Mouse (Mus musculus): ENCODE results near the gene Zg16.

DNA sequence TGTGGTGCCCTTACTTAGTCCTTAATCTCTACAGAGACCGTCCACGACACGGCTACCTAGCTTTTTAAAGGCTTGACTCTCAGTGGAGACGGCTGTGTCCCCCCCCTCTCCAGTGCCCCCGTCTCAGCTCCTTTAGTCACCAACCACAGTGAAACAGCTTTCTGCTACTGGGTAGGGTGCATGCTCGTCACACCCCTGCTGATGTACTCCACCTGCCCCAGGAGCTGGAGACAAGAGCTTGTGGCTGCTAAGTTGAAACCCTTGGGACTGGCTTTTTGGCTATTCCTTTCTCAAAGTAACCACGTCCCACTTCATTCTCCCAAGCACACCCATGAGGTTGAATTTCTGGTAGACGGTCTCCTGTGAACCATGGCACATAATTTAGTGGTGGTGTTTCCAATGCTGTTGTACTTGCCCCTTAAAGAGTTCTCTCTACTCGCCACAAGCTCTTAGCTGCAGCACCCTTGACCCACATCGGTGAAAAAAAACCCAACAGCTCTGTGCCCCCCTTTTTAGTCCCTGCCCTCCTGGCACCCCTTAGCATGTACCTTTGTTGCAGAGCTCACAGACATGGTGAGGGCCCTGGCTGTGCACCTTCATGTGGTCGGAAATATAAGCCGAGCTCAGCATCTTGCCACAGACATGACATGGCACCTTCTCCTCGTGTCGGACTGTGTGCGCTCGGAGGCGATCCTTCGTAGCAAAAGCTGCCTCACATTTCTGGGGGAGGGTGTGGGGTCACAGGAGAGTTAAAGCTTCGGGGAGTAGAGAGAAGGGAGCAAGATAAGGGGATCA lies 63.0 kb downstream of the Zg16 start:
- TF ChIP-seq CTCF (IDR thresholded peaks at IDR 0.05; ENCODE audit: borderline replicate concordance, control insufficient read depth, extremely low read depth, insufficient read depth, low read length, poor library complexity) (peak; percentile 49; the same call in 1 of the 2 replicates), POLR2A (IDR thresholded peaks at IDR 0.05; ENCODE audit: control insufficient read depth, extremely low read depth, insufficient read depth, low read length, poor library complexity) (no peak)
